Mouse (Mus musculus) G1E (cell line): ENCODE results near the gene Wfikkn2.

Experiments
- CTCF ChIP-seq: IDR thresholded peaks from 2 replicates; pipeline ENCODE4 v1.5.1; 2012; ENCODE audit warnings: low read depth, low read length, inconsistent platforms, mixed read lengths
- GATA1 ChIP-seq: IDR thresholded peaks from 2 replicates; pipeline ENCODE4 v1.6.1; 2012; ENCODE audit warnings: borderline replicate concordance, low read length, inconsistent platforms, mixed read lengths

DNA sequence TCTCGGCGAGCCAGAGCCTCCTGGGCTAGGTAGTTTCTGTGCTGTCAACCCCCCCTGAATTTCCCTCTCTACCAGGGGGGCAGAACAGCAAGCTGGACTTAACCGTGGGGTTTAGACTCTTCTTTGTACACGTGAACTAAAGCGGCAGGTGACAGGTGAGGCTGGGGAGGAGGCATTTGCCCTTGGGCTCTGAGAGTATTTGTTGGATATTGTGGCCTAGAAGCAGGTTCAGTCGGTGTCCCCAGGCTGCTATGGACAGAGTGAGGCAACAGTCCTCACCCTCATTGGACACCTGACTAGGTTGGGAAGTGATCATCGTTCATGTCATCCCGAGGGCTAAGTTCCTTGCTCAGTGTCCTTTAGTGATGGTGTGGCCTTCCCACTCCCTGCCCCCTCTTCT lies 10.9 kb downstream of the Wfikkn2 start:
- TF ChIP-seq CTCF (no peak), GATA1 (no peak)
